Mouse (Mus musculus): ENCODE data around the gene Pde4dip.

GRCm38 (mm10) chr3:97894695-97895094, 6.2 kb upstream of the Pde4dip start:
- no peak for TF ChIP-seq TAL1 (IDR thresholded peaks at IDR 0.05; ENCODE audit: low read length)
- no peak for TF ChIP-seq GATA1 (IDR thresholded peaks at IDR 0.05; ENCODE audit: low read length)

All from erythroblast, embryonic 14.5 days (primary cell).